Mouse (Mus musculus) megakaryocyte progenitor cell, adult 5-6 weeks (primary cell): ENCODE results near the gene Papolb. TPM values are rescaled to one million over a fixed set of nuclear protein-coding genes. Genes with fewer than 3 reads are reported as not detected.
A peak's percentile ranks its signal among the peaks of the same experiment; 100 is the strongest.

Source experiments
- ATAC-seq: replicated peaks from 2 replicates; pipeline ENCODE4 v1.8.0; 2016; ENCODE audit warnings: mild to moderate bottlenecking, moderate TSS enrichment, inconsistent platforms; ENCODE audit not compliant: poor library complexity
- total RNA-seq, 2 experiments: library from RNA; stranded (forward) in 1 of 2; stranded (reverse) in 1 of 2; fragments of 157-497, 149-512 nt in 1 of 2; fragments of 200-1000 nt in 1 of 2; gene quantifications; 2 replicates each; pipeline versions ENCODE4 v1.2.3 to v1.2.4; 2015 to 2017

Papolb gene
- total RNA-seq (2015) (not detected in 2 replicates), total RNA-seq (2017) (not detected in 2 replicates)

DNA sequence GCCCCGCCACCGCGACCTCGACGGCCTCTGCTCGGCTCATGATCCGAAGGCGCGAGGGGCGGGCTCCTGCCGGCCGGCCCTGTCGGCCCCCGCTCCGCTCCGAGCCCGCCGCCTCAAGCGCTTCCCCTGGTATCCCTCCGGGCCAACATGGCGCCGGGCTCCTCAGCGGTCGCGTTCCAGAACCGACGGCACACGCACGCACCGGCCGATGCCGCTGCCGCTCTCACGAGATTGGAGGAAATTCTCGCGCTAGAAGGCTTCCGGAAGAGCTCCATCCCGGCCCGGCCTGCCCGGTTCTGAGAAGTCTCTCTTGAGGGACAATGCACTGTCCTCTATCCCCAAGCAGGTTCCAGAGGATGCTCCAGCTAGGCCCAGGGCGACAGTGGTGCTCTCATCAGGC lies at the start of gene Papolb:
Gene Papolb (minus strand): TSS at position 162 of the 400 bp plus-strand sequence.
- ATAC-seq = no peak

DNA sequence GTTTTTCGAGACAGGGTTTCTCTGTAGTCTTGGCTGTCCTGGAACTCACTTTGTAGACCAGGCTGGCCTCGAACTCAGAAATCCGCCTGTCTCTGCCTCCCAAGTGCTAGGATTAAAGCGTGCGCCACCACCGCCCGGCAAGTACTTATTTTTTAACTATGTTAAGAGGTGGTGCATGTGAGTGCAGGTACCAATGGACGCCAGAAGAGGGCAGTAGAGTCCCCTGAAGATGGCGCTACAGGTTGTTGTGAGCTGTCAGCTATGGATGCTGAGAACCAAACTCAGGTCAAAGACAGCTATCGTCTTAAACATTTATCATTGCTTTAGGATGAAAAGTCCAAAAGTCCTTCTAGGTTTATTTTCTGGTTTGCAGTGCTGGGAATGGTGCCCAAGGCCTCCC lies 48.3 kb upstream of the Papolb start:
- ATAC-seq = no peak

DNA sequence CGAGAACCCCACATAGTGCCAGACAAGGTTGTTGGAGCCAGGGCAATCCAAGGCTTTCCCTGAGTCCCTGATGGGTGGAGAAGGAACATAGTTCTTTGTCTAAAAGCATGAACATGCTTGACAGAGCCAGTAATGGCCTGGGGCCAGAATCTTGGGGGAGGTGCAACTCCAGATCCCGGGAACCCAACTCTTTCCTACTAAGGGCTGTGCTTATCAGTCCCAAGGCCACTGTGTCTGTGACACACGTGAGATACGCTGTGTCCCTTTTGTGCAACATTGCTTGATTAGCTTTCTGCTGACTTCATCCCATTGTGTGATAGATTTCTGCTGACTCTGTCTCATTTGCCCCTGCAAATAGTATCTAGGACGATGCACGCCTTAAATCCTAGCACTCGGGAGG lies 47.0 kb upstream of the Papolb start:
- no peak for ATAC-seq

DNA sequence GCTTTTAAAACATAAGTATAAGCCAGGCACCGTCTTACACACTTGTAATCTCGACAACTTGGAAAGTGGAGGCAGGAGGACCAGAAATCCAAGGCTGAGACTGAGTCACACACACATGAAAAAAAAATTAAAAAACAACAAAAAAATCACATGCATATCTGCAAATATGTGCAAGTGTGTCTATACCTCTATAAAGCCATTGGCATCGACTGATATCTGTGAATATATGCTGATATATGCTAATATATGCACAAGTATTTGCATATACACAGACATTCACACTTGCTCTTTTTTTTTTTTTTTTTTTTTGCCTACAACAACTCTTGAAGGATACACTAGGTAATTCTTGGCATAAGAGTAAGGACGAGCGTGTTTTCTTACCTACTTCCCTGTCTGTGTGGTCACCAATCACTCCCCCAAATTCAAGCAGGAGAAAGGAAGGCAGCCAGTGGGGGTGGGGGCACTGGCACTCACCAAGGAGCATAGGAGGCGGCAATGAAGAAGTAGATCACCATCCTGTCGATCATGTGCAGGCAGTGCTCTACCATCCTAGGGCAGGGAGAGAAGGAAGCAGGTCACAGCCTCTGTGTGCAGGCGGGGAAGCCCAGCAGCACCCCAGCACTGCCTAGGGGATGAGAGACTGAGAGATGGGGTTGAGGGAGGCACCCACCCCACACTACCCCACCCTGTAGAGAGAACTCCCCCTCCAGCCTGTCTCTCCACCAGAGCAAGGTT lies 44.6 kb upstream of the Papolb start:
- no peak for ATAC-seq

DNA sequence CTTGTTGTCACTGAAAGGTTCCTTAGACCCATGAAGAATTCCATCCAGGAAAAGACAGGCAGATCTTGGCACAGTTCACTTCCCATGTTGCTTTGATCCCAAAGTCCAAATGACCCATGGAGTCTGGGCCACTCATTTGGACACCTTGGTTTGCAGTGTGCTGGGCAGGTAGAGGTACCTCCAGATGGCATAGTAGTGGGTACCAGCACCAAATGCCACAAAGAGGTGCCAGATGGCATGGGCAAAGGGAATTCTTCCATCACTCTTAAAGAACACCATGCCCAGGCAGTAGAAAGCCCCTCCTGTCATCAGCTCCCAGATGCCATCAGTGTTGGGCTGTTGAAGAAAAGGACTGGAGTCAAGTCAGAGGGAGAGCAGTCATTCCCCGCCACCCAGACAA lies 34.7 kb upstream of the Papolb start:
- no peak for ATAC-seq

DNA sequence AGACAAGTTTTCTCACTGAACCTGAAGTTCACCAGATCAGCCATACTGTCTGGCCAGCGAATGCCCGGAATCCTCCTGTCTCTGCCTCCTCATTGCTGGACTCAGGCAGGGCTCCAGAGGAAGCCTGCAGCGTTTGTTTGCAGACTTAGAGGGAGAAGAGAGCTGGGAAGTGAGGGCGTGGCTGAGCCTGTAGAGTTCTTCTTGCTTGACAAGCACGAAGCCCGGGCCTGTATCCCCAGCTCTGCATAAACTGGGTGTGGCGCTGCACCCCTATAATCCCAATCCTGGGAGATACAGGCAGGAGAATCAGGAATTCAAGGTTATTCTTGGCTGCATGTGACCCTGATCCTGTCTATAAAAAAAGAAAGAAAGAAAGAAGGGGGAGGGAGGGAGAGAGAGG lies 30.4 kb upstream of the Papolb start:
- ATAC-seq = no peak

DNA sequence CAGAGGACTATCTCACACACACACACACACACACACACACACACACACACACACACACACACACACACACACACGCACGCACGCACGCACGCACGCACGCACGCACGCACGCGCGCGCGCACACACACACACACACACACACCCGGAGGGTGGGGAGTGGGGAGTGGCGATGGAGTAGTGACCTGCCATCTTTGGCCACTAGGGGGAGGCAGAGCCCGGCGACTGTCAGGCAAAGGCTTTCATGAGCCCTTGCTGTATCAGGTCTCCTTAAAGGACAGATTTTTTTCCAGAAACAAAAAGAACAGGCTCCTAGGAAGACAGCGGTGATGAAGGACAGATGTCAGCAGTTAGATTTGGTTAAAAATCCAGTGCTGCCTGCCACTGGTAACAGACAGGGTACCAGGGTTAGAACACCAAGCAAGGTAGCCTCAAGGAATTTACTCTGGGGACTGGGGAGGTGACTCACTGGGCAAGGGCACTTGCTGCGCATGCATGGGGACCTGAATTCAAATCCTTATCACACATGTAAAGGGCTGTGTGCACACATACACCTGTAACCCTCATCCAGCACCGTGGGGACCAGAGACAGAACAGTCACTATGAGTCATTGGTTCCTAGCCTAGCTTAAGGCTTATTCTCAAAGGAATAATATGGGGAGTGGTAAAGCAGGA lies 27.7 kb upstream of the Papolb start:
- peak; percentile 92 for ATAC-seq

DNA sequence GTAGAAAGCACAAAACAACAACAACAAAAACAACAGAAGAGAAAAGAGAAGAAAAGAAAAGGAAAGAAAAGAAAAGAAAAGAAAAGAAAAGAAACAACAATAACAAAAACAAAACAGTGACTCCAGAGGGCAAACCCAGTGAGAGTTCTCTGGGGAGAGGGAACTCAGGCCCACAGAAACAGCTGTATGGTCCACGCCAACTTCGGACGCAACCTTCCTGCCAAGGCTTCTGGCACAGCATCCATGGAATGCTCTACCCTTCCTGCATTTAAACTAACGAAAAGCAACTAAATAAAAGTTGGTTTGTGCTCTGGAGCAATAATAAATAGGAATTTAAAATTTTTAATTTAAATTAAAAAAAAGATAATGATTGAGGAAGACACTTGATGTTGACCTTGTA lies 26.8 kb upstream of the Papolb start:
- ATAC-seq = no peak

DNA sequence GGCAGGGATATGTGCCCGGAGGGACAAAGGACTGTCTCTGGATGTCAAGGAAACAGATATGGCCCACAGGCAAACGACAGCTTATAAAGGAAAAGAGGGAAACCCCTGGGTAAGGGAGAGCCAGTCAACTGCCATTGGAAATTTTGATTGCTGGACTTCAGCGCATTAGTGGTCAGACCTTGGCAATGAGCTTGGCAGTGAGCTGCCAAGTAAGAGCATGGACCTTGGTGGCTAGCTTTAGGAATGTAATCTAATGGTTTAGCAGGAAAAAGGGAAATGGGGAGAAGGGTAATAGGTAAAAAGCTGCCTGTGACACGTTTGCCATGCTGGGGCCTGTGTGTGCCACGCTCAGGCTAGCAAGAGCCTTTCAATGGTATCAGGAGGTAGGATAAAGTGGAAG lies 26.0 kb upstream of the Papolb start:
- ATAC-seq = no peak

DNA sequence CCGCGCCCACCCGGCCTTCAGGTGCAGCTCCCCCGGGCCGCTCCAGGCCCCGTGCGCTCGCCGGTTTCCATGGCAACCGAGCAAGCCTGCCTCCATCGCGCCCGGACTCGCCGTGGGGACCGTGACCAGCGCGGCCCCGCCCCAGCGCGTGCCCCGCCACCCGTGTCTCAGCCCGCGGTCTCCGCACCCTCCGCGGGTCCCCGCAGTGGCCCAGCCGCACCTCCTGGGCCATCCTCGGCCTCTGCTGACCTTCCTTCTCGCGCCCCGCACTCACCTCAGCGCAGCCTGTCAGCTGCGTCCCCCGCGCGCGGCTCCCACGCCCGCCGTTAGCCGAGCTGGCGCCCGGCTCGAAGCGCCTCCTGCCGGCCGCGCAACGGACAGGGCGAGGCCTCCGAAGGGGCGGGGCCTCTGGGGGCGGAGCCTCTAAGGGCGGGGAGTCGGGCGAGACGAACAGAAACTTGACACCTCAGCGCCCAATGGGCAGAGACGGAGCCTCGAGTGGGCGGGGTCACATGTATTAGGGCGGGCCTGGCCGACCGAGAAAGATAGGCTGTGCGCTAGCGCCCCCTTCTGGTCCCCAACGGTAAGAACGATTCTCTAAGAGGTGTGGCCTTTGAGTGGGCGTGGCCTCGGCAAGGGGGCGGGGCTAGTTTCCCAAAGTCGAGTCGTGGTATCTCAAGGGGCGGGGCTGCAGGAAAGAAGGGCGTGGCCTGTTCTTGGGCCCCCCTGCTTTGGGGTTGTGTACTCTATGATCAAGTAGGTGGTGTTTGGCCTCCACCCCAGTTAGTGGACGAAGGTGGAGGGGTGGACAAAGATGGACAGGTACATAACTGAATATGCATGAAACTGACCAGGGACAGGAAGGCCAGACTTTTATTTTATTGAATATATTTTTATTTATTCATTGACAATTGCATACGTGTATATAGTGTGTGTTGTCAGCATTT lies 21.1 kb upstream of the Papolb start, which contains the start of gene Radil:
Gene Radil (minus strand): TSS at position 393 of the 947 bp plus-strand sequence.
- peak; percentile 98 for ATAC-seq

DNA sequence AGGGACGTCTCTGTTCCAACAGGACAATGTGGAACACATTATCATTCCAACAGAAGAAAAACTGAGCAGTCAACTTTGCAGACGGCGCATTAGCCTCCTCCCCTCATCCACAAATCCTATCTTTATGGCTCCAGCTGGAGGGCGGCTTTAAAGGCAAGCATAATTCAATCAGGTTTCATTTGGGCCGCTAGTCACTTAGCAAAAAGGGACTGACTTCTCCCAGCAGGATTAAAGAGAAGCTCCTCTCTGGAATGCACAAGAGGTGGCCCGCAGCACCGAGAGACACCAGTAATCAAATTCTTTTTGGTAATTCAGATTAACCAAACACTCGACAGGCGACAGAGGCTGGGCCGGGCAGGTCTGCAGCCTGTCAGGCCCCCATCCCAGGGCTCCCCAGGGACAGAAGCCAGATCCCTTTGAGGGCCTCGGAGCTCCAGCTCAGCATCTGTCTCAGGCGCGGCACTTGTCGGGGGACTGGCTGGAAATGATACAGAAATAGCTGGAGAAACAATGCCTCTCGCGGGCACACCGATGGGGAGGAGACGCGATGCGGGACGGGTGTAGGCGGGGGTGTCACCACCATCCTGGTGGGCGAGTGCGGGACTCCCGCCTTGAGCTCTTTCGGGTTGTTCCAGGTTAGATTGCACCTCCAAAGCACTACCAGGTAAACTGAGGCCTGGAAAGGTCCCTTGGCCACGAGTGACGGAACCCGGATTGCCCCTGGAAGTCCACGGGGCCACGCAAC lies 20.3 kb upstream of the Papolb start:
- no peak for ATAC-seq

DNA sequence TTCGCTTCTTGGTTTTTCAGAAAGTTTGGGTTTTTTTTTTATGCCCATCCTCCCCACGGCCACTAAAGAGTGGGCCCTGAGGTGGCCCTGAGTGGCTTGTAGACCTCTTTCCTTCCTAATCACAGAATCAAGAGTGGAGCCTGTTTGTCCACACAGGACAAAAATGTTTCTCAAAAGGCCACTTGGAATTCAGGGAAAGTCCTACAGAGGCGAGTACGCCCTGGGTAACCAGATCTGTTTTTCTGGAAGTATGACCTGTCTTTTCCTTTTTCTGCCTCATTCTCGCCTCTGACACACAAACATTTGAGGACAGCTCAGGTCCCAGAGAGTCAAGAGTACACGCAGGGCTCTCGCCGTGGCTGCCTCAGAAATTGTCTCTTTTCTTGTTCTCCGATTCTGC lies 19.6 kb upstream of the Papolb start:
- ATAC-seq = no peak

DNA sequence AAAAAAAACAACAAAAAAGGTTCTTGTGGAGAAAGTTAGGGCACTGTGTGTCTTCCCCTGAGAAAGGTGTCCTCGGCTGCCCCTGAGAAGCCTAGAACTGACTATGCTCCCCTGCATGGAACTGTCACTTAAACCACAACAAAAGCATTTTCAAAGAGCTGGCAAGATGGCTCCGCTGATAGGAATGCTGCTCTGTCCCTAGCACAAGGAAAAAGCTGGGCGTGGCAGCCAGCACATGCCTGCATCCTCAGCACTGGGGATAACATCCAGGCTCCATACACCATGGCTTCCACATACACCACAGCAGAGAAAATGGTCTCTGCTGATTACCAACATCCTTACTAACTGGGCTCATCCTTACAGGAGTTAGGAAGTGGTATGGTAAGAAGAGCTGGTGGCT lies 17.2 kb upstream of the Papolb start:
- no peak for ATAC-seq

DNA sequence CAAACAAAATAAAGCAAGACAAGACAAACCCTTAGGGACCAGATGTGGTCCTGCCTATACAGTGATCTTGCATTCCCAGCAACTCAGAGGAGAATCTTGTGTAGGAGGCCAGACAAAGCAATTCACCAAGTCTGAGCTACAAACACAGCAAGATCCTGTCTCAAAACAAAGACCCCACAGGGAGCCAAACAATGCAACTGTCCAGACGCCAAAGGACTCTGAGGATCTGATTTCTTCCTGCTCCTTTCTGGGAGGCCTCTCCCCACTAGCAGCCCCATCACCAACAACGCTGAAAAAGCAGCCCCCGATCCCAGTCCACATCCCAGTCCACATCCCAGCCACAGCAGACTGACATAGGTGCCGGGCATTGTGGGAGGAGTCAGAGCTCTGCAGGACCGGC lies 16.5 kb upstream of the Papolb start:
- ATAC-seq = no peak

DNA sequence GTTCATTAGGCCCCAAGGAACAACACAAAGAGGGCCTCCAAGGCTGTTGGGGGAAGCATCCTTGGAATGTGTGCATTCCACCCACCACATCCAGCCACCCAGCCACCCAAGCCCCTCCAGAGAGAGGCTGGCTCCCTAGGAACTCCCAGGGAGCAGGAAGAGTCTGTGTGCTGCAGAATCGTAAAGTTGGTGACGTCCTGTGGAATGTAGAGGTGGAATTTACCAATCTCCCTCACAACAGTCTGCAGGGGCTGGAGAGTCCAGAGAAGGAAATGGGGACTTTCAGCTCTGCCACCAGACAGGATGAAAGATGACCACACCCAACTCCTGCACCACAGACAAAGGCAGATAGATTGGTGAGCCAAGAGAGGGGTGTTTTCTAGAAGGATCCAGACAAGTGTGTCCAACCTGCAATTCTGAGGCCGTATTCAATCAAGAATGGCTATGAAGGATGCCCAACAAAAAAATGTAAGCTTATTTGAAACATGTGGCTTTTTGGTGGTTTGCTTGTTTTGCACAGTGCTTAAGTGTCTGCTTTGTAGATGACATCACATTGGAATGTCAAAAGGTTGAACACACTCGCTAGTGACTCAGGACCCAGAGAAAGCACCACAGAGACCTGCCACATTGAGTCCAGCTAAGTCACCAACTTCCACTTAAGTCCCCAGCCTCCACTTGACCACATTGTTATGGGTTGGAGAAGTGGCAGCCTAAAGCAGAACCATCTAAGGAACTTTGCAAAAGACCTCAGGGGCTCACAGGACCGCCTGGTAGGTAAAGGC lies 15.3 kb upstream of the Papolb start:
- 0 out of 2 replicates have a peak, but pooled peaks have one; percentile 14 for ATAC-seq

DNA sequence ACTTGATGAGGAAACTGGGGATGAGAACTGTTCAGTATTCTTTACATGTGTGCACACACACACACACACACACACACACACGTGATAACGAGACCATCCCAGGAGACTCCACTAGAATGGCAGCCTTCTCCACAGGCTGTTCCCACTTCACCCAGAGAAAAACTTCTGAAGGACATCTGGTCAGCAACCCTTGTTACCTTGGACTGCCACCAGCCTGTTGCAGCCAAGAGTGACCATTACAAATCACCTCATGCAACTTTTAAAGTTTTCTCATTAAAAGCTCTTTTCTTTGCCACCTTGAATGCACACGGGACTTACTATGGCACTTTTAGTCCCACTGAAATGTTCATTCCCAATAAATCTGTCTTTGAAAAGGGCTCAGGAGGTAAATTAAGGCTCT lies 7.4 kb upstream of the Papolb start:
- ATAC-seq = no peak

DNA sequence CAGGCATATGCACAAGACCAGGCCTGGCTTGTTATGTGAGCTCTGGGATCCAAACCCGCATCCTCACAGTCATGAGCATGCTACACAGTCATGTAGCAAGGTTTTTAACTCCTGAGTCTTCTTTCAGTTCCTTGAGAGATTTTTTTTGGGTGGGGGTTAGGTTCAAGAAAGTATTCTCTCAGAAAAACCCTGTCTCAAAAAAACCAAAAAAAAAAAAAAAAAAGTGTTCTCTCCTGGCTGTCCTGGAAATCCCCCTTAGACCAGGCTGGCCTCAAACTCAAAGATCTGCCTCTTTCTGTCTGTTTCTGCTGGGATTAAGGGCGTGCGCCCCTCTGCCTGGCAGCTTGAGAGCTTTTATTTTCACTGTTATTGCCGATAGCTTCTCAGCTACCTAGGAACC lies 5.5 kb upstream of the Papolb start:
- ATAC-seq = no peak

DNA sequence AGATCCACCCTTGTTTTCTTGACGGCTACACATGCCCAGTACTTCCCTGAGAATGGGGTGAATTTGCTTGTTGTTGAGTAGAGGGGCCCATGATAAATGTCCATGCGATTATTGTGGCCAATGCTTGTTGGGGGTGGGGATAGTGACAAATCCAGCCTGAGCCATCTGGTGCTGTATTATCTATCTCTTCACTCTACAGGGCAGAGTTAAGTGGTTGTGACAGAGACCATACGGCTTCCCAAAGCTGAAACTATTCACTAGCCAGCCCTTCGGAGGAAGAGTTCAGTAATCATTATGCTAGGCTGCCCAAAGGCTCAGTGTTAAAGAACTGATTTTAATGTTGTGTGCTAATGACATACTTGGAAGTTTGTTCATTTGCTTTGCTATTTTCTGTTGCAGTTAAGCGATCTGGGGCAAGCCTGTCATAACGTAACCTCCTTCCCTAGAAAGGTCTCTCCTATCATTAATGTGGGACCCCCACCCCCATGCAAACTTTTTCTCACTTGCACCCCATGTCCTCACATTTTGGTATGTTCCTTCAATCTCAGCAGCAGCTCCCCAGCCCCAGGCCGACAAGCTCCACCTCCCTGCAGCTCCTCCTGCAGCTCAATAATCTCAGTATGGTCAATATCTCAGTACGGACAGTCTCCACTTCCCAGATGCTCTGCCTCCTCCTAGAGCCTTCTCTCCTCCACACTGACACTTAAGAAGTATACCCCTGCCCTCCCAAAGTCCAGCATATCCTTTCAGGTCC lies 5.0 kb downstream of the Papolb start:
- no peak for ATAC-seq

DNA sequence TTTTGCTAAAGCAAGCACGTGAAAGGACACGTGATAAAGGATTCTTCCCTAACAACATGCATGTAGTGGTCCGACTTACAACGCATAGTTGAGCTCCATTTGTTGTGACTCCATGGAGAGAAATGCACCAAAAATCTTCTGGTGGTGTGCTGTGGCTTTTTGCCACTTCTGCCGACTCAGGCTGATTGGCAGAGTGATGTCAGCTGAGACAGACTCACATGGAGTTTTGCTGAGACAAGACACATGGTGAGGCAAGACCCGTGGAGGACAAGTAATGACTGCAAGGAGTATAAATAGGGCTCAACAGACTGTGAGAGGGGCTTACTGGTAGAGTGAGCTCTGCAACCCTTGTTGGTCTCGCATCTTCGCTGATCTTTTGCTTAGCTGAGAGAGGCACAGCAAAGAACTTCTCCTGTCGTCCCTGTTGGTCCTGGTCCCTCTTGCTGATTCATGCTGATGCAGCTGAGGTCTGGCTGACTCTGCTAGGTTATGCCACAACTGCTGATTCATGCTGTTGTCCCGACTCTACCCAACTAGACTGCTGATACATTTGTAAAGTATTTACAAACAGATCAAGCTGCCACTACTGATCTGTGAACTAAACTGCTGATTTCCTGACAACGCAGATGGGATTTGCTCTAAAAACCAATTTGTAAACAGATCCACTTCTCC lies 8.5 kb downstream of the Papolb start:
- ATAC-seq = no peak
